Mouse (Mus musculus) liver, adult 2 months (tissue): ENCODE results near the gene Ralb.

Source experiments
- CTCF ChIP-seq: fragments of 200-500 bp; IDR thresholded peaks from 2 replicates; pipeline ENCODE4 v1.5.1; 2011; ENCODE audit warnings: low read depth, low read length, control low read depth
- POLR2A ChIP-seq: fragments of 200-500 bp; IDR thresholded peaks from 2 replicates; pipeline ENCODE4 v1.6.1; 2011; ENCODE audit warnings: low read length, control low read depth; ENCODE audit not compliant: insufficient read depth; ENCODE audit errors: extremely low read depth

DNA sequence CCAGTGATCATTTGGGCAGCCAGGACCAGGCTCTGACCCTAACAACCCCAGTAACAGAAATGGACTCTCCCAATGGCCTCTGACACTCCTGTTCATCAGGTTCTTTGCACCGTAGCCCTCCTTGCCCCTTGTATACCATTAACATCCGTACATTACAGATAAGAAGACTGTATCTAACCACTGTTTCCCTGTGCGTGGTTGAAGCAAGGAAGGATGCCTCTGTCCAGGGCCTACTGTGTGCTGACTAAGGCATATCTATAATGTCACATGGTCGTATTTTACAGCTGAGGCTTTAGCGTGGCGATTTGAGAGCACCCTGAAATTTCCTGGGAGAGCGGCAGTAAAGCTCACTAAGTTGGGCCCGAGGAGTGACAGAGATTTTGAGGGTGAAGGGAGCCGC lies 5.8 kb upstream of the Ralb start:
- TF ChIP-seq POLR2A (no peak), CTCF (no peak)
